Mouse (Mus musculus) lung, adult 2 months (tissue): Measurements from ENCODE around the gene 5730480H06Rik. TPM values are rescaled to one million over a fixed set of nuclear protein-coding genes. Genes with fewer than 3 reads are reported as not detected.

ENCODE experiments used
- DNase-seq: peaks from one replicate; pipeline ENCODE4 v3.0.0; 2022
- H3K4me1 ChIP-seq: fragments of 200-500 bp; 2 replicates; pipeline ENCODE4 v1.6.1; 2011; ENCODE audit warnings: low read length; ENCODE audit not compliant: control insufficient read depth, insufficient read depth
- H3K4me3 ChIP-seq: fragments of 200-500 bp; replicated peaks from 2 replicates; pipeline ENCODE3; 2011; ENCODE audit warnings: low read depth, mild to moderate bottlenecking, control low read depth, low read length; ENCODE audit errors: extremely low read depth
- CTCF ChIP-seq: fragments of 200-500 bp; IDR thresholded peaks from 2 replicates; pipeline ENCODE4 v1.5.1; 2011; ENCODE audit warnings: mild to moderate bottlenecking, low read length, control low read depth; ENCODE audit not compliant: insufficient read depth
- POLR2A ChIP-seq: fragments of 200-500 bp; IDR thresholded peaks from 2 replicates; pipeline ENCODE4 v1.6.1; 2011; ENCODE audit warnings: low read depth, mild to moderate bottlenecking, control low read depth, low read length, borderline replicate concordance; ENCODE audit errors: extremely low read depth
- WGBS: fragments of 180-500 bp; shearing (Covaris S2); methylation state at CpG from one replicate; pipeline ENCODE4 v1.1.7; 2018; 5-methylcytosine and 5-hydroxymethylcytosine counted together
- polyA plus RNA-seq: library from polyadenylated mRNA; depleted of rRNA; stranded (reverse); fragments of >200 nt; gene quantifications from 2 replicates; pipeline ENCODE4 v1.2.3, GENCODE M21; 2012; rRNA removed

Gene 5730480H06Rik
- polyA plus RNA-seq, result 3.3 and 5.0 TPM in 2 replicates

DNA sequence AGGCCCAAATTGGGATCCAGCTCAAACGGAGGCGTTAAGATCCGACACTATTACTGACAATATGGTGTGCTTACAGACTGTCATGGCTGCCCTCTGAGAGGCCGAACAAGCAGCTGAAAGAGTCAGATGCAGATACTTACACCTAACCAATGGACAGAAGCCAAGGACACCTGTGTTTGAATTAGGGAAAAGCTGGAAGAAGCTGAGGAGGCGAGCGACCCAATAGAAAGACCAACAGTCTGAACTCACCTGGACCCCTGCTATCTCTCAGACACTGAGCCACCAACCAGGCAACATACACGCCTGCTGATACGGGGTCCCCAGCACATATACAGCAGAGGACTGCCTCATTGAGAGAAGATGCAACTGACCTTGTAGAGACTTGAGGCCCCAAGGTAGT, at the start of gene 5730480H06Rik:
Gene 5730480H06Rik, plus strand, starts transcription at position 301 of the 400 bp plus-strand sequence.
- 89% methylated on average over 8 of the region's 8 CpGs for WGBS
- no peaks in the 10 kb centered on the region for H3K4me1 ChIP-seq
- TF ChIP-seq CTCF (no peak), POLR2A (no peak)
- no peak within 1 kb of the TSS for H3K4me3 ChIP-seq
- DNase-seq, result no peak

DNA sequence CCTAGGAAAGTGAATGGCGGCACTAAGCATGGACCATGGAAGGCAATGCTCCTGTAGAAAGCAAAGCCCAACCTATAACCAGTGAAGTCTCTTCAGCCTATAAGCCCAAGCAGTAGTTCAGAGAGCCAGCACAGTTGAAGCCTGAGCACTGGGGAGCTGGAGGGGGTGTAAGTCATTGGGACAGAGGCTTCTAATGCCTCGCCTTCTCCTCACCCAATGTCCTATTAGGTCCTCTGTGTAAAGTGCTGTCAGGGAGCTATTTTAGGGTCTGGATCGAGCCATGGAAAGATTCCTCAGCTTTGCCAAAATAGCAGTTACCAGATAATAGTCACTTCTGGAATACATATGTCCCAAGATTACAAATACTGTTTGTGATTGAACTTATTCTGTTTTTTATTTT, 26.6 kb upstream of the 5730480H06Rik start:
- Histone ChIP-seq H3K4me3 (no peak overlapping the region), H3K4me1 (no peaks in the 10 kb centered on the region)
- WGBS, result 73% methylated on average over 3 of the region's 3 CpGs
- TF ChIP-seq CTCF (no peak), POLR2A (no peak)
- DNase-seq, result no peak

DNA sequence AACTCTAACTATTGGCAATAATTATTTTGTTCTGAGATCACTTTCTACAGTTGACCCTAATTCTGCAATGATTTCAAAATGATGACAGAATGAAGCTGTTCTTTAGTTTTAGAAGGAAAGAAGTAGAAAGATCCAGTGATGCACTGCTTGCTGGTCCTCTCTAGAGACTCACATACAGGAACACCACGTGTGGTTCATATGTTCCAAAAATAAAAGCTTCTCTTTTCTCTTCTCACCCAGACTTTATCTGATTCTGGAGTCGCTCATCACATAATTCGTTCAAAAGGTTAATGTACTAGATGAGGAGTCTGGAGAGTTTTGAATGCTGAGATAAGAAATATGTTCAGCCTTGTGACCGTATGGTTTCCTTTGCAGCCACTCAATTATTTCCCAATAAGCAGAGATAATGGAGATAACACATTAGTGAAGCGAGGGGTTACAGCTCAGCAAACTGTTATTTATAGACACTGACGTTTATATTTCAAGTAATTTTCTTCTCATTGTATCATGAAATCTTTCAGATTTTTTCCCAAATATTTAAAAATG, 12.6 kb upstream of the 5730480H06Rik start:
- Histone ChIP-seq H3K4me3 (no peak overlapping the region), H3K4me1 (no peaks in the 10 kb centered on the region)
- TF ChIP-seq CTCF, result no peak
- no peak for TF ChIP-seq POLR2A
- no peak for DNase-seq
- WGBS, result 36% methylated on average over 6 of the region's 6 CpGs

DNA sequence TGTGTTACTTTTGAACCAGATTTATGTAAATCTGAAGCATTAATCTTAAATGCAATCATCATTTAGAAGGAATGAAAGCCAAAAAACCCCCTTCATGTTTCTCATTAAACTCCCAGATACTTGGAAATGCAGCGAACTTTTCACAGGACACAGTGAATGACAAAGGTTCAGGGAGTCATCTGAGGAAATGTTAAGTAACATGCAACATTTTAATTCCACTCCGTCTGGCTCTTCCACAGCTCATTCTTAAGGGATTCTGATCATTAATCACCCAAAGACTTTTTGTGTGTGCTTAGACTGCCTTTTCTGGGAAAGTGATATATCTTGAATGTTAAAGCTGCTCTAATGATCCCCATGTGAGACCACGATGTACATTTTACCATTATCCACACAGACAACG, 7.2 kb upstream of the 5730480H06Rik start:
- no peak for DNase-seq
- TF ChIP-seq CTCF (no peak), POLR2A (no peak)
- 60% methylated on average over 4 of the region's 4 CpGs for WGBS
- Histone ChIP-seq H3K4me3 (no peak overlapping the region), H3K4me1 (no peaks in the 10 kb centered on the region)

DNA sequence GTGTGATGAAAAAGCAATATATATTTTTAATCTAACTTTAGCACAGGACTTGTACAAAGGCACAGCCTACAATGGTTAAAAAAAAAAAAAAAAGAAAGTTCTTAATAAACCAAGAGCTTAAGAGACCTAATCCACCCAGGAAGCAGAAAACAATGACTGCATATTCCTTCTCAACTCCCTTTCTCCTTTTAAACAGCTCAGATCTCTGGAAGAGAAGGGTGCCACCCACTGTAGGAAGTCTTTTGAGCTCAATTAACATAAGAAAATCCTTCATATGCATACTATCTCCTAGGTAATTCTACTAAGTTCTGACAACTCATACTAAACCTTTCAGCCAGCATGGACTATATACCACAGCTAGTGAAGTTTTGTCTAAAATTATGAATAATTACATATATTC, 1.5 kb upstream of the 5730480H06Rik start:
- Histone ChIP-seq H3K4me3 (no peak overlapping the region), H3K4me1 (no peaks in the 10 kb centered on the region)
- no peak for DNase-seq
- no peak for TF ChIP-seq POLR2A
- no peak for TF ChIP-seq CTCF

DNA sequence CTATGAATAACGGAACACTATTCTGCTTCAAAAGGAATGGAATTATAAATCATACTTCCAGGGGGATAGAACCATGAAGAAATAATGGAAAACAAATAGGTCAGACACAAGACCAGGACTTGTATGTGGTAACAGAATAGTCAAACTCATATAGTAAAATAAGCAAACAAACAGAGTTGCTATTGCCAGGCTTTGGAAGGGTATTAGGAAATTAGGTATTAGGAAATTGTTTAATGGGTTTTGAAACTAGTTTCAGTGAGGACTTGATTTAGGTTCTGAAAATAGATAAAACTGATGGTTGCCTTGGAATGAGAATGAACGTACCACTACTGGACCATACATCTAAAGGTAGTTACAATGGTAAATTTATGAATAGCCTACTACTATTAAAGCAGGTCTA, 2.0 kb downstream of the 5730480H06Rik start:
- no peak for DNase-seq
- no peak overlapping the region for H3K4me3 ChIP-seq
- WGBS, result 87% methylated on average over 2 of the region's 2 CpGs
- H3K4me1 ChIP-seq, result no peaks in the 10 kb centered on the region
- TF ChIP-seq CTCF (no peak), POLR2A (no peak)

DNA sequence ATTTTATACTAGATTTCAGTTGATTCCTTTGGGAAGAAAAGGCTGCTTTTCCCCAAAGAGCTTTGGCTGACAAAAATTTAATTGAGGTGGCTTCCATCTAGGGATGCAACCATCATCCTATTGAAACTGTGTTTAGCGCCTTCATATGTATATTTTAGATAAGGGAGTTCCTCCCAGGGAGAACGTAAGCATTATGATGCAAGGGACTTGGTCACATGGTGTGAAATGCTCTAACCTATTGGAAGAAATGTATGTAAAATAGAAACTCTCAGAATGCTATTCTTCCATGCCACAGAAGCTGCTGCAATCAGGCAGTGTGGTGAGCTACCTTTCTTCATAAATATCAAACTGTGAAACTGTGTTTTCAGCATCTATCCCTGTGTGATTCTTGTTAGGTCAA, 3.1 kb downstream of the 5730480H06Rik start:
- no peak for DNase-seq
- no peak for TF ChIP-seq CTCF
- no peak for TF ChIP-seq POLR2A
- Histone ChIP-seq H3K4me1 (no peaks in the 10 kb centered on the region), H3K4me3 (no peak overlapping the region)
- 73% methylated on average over 2 of the region's 2 CpGs for WGBS

DNA sequence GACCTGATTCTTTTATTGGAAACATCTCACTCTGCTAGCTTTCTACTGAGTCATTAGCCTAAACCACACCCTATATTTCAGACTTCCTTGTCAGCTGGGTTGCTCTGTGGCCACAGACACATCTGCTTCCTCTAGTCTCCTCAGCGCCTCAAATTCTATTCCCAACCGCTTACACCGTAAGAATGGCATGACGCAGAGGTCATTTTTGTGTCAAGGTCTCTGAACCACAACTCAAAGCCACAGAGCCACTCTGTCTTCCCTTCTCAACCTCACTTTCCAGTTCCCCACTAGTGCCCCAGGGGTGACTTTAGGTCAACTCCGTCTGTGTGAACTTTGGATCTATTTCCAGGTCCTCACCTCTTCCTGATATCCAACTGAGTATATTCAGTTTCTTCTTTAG, 3.7 kb downstream of the 5730480H06Rik start:
- TF ChIP-seq POLR2A (no peak), CTCF (no peak)
- no peak for DNase-seq
- 26% methylated on average over 5 of the region's 5 CpGs for WGBS

DNA sequence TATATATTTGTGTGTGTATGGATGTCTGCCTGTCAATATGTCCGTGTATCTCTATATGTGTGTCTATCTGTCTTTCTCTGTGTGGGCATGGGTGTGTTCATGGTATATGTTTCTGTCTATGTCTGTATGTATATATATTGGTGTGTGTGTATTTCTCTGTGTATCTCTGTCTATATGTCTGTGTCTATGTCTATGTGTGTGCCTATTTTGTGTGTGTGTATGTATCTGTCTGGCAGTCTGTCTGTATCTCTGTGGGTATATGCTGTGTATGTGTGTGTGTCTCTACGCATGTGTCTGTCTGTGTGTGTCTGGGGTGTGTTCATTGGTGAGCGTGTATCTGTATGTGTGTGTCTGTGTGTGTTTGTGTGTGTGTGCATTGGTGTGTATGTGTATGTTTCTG, 5.7 kb downstream of the 5730480H06Rik start:
- 82% methylated on average over 3 of the region's 3 CpGs for WGBS
- no peak for DNase-seq
- Histone ChIP-seq H3K4me1 (no peaks in the 10 kb centered on the region), H3K4me3 (no peak overlapping the region)
- no peak for TF ChIP-seq POLR2A
- no peak for TF ChIP-seq CTCF

More for the DNA sequence above, 3.7 kb downstream of the 5730480H06Rik start:
- no peak overlapping the region for H3K4me3 ChIP-seq
- no peaks in the 10 kb centered on the region for H3K4me1 ChIP-seq

DNA sequence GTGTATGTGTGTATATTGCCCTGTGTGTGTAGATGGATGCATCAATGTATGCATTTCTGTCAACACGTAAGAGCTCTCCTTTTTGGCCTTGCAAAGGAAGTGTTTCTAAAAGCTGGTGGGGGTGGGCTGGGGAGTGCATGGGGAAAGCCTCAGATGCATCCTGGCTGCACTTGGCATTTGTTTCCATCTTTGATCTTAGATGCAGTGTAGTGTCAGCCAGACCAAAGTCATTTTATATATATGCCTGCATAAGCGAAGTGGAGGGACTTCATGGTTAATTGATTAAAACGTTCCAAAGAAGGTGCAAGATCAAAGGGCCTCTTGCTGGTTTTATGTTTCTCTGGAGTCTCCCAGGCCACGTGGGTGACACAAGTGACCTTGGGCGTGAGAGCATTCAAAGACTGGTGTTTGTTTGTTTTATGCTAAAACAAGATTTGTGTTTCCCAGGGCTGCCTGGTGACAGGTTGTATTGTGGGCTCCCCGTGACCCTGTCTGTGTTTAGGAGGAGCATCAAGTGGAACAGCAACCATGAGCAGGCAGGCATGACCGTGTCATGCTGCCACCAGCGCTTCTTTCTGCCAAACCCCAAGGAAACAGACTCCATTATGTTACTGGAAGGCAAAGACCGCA, 6.2 kb downstream of the 5730480H06Rik start:
- WGBS, result 37% methylated on average over 9 of the region's 9 CpGs
- Histone ChIP-seq H3K4me3 (no peak overlapping the region), H3K4me1 (no peaks in the 10 kb centered on the region)
- no peak for DNase-seq
- no peak for TF ChIP-seq CTCF
